Mouse (Mus musculus): Measurements from ENCODE around the gene Wdr81.

GRCm38 (mm10) chr11:75397452-75397851 lies 57.1 kb downstream of the Wdr81 start:
- TF ChIP-seq POLR2A (IDR thresholded peaks at IDR 0.05; ENCODE audit: extremely low read depth, insufficient read depth, low read length) (no peak), CTCF (IDR thresholded peaks at IDR 0.05; ENCODE audit: low read depth, low read length) (no peak)

All from liver, adult 2 months (tissue).